Mouse (Mus musculus) limb, embryonic 14.5 days (tissue): ENCODE results near the gene Garnl3. TPM values are rescaled to one million over a fixed set of nuclear protein-coding genes. Genes with fewer than 3 reads are reported as not detected.

Source experiments
- ATAC-seq: fragments of 200-750 bp; cut with Nextera tagmentation; 2 replicates; pipeline ENCODE4 v1.8.0; 2017; ENCODE audit warnings: low read depth, moderate number of reproducible peaks, moderate TSS enrichment; ENCODE audit not compliant: low FRiP score
- DNase-seq: peaks from one replicate; pipeline ENCODE4 v3.0.0-alpha.2; 2015; ENCODE audit warnings: low spot score
- H3K27ac ChIP-seq: fragments of 300-500 bp; sonication (generic); replicated peaks from 2 replicates; pipeline ENCODE4 v1.5.1; 2014; ENCODE audit warnings: low read depth, mild to moderate bottlenecking, low read length, moderate library complexity, mixed read lengths
- H3K27me3 ChIP-seq: fragments of 300-500 bp; sonication (generic); 2 replicates; pipeline ENCODE4 v1.6.1; 2014; ENCODE audit warnings: low read length, mixed read lengths; ENCODE audit not compliant: control insufficient read depth, insufficient read depth
- H3K36me3 ChIP-seq: fragments of 300-500 bp; sonication (generic); 2 replicates; pipeline ENCODE4 v1.6.1; 2014; ENCODE audit warnings: mild to moderate bottlenecking, low read length, moderate library complexity, mixed read lengths; ENCODE audit not compliant: control insufficient read depth, insufficient read depth
- H3K4me1 ChIP-seq: fragments of 300-500 bp; sonication (generic); 2 replicates; pipeline ENCODE4 v1.6.1; 2014; ENCODE audit warnings: antibody characterized with exemption, low read length, mixed read lengths; ENCODE audit not compliant: control insufficient read depth, insufficient read depth
- H3K4me2 ChIP-seq: fragments of 300-500 bp; sonication (generic); replicated peaks from 2 replicates; pipeline ENCODE4 v1.6.1; 2014; ENCODE audit warnings: low read depth, mild to moderate bottlenecking, low read length, moderate library complexity; ENCODE audit not compliant: severe bottlenecking
- H3K4me3 ChIP-seq: fragments of 300-500 bp; sonication (generic); replicated peaks from 2 replicates; pipeline ENCODE4 v1.5.1; 2014; ENCODE audit warnings: low read length
- H3K9ac ChIP-seq: fragments of 300-500 bp; sonication (generic); 2 replicates; pipeline ENCODE4 v1.6.1; 2014; ENCODE audit warnings: mild to moderate bottlenecking, low read depth, low read length, moderate library complexity; ENCODE audit not compliant: severe bottlenecking
- H3K9me3 ChIP-seq: fragments of 300-500 bp; sonication (generic); 2 replicates; pipeline ENCODE4 v1.6.1; 2016; ENCODE audit warnings: low read length; ENCODE audit not compliant: control insufficient read depth
- POLR2A ChIP-seq: fragments of 200-500 bp; IDR thresholded peaks from 2 replicates; pipeline ENCODE4 v1.8.0; 2012; ENCODE audit warnings: inconsistent platforms, mild to moderate bottlenecking, moderate library complexity, borderline replicate concordance; ENCODE audit not compliant: insufficient read depth, insufficient read length; ENCODE audit errors: extremely low read depth
- WGBS: fragments of 180-500 bp; shearing (Covaris S2); extraction: QIAGEN DNeasy Blood & Tissue Kit; methylation state at CpG from one replicate; pipeline ENCODE4 v1.1.7; 2014; 5-methylcytosine and 5-hydroxymethylcytosine counted together
- polyA plus RNA-seq, 2 experiments: library from polyadenylated mRNA; depleted of rRNA in 1 of 2; stranded (reverse) in 1 of 2; unstranded in 1 of 2; fragments of >200 nt; fragmentation: Nextera tagmentation in 1 of 2; extraction: Ambion mirVana in 1 of 2; gene quantifications; 2 replicates each; pipeline versions ENCODE4 v1.2.1 to v1.2.3; 2012 to 2014

Garnl3 gene
- polyA plus RNA-seq, 2 experiments: 9.6 to 10.1 TPM

DNA sequence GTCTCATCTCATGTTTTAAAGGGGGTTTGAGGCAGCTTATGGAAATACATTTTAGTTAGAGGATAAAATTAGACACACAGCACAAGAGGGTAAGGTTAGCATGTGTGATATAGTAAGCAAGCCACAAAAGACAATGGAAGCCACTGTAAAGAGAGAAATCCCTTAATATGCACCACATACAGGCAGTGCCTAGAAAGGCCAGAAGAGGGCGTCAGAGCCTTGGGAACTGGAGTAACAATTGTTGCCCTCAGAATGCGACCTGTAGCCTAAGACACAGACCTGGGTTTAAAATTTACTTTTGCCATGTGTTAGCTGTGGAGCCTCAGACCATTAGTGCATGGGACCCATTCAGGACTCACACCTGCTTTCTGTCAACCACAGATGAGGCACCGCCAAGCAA lies 54.2 kb downstream of the Garnl3 start:
- no peak overlapping the region for H3K27ac ChIP-seq
- H3K36me3 ChIP-seq: no peaks in the 10 kb centered on the region
- H3K27me3 ChIP-seq: no peaks in the 10 kb centered on the region
- H3K4me2 ChIP-seq: no peak overlapping the region
- no peak for TF ChIP-seq POLR2A
- DNase-seq (no peak), ATAC-seq (no peak)
- H3K4me1 ChIP-seq: no peaks in the 10 kb centered on the region; the same call in 1 of the 2 replicates
- no peak overlapping the region for H3K4me3 ChIP-seq
- no peaks in the 10 kb centered on the region for H3K9me3 ChIP-seq
- 33% methylated on average over 3 of the region's 3 CpGs for WGBS
- no peak overlapping the region for H3K9ac ChIP-seq

DNA sequence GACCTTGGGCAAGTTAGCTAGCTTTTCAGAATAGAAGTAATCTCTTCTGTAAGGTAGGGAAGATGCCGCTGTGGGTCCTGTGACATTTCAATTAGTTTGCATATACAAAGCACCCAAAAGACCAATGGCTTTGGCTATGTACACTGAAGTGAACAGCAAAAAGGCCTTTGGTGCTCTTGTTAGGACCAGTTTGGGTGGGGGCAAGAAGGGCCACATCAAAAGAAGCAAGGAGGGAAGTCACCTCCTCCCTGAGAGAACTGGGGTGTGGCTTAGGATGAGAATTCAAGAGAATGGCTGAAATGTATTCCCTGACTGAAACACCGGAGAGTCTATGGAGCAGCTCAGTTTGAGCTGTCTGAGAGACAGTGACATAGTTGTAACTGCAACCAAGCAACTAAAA lies 56.5 kb downstream of the Garnl3 start:
- Histone ChIP-seq H3K4me3 (no peak overlapping the region), H3K36me3 (no peaks in the 10 kb centered on the region), H3K9ac (no peak overlapping the region), H3K9me3 (no peaks in the 10 kb centered on the region), H3K27ac (no peak overlapping the region), H3K4me2 (no peak overlapping the region), H3K4me1 (no peaks in the 10 kb centered on the region; the same call in 1 of the 2 replicates), H3K27me3 (no peaks in the 10 kb centered on the region)
- TF ChIP-seq POLR2A: no peak
- DNase-seq (no peak), ATAC-seq (no peak)
- WGBS: 77% methylated on average over 2 of the region's 2 CpGs

DNA sequence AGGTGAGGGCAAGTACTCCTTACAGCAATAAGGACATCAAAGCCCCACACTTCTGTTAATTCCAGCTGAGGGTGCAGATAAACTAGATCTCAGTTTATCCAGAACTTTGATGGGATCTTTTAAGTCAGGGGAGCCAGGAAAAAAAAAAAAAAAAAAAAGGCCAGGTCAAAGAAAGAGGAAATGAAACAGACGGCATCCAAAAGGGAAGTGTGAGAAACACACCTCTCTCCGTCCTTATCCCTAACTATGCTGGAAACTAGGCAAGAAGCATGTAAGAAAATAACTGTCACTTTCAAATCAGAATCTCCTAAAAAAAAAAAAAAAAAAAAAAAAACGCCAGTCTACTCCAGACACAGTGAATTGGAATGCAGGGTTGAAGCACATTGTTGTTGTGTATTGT lies 57.3 kb downstream of the Garnl3 start:
- H3K4me1 ChIP-seq: no peaks in the 10 kb centered on the region; the same call in 1 of the 2 replicates
- H3K27ac ChIP-seq: no peak overlapping the region
- DNase-seq: no peak
- no peaks in the 10 kb centered on the region for H3K27me3 ChIP-seq
- 49% methylated on average over 3 of the region's 3 CpGs for WGBS
- no peak overlapping the region for H3K4me3 ChIP-seq
- ATAC-seq: no peak
- no peaks in the 10 kb centered on the region for H3K9me3 ChIP-seq
- no peak overlapping the region for H3K4me2 ChIP-seq
- TF ChIP-seq POLR2A: no peak
- H3K9ac ChIP-seq: no peak overlapping the region
- no peaks in the 10 kb centered on the region for H3K36me3 ChIP-seq

- no peaks in the 10 kb centered on the region for H3K36me3 ChIP-seq
- no peaks in the 10 kb centered on the region for H3K9me3 ChIP-seq
- H3K4me3 ChIP-seq: no peak overlapping the region
- no peak overlapping the region for H3K9ac ChIP-seq
- DNase-seq (no peak), ATAC-seq (no peak)
- H3K4me1 ChIP-seq: no peaks in the 10 kb centered on the region; the same call in 1 of the 2 replicates
- 48% methylated on average over 2 of the region's 2 CpGs for WGBS
- no peaks in the 10 kb centered on the region for H3K27me3 ChIP-seq
- TF ChIP-seq POLR2A: no peak
- no peak overlapping the region for H3K27ac ChIP-seq
- H3K4me2 ChIP-seq: no peak overlapping the region
Measured at GRCm38 (mm10) chr2:33072333-33072732, 59.1 kb downstream of the Garnl3 start.

GRCm38 (mm10) chr2:33065610-33066009 lies 65.8 kb downstream of the Garnl3 start:
- Histone ChIP-seq H3K27me3 (no peaks in the 10 kb centered on the region), H3K9ac (no peak overlapping the region), H3K27ac (no peak overlapping the region), H3K36me3 (no peaks in the 10 kb centered on the region), H3K9me3 (no peaks in the 10 kb centered on the region), H3K4me1 (no peaks in the 10 kb centered on the region), H3K4me3 (no peak overlapping the region), H3K4me2 (no peak overlapping the region)
- DNase-seq (no peak), ATAC-seq (no peak)
- WGBS: 52% methylated on average over 1 of the region's 1 CpGs
- no peak for TF ChIP-seq POLR2A

DNA sequence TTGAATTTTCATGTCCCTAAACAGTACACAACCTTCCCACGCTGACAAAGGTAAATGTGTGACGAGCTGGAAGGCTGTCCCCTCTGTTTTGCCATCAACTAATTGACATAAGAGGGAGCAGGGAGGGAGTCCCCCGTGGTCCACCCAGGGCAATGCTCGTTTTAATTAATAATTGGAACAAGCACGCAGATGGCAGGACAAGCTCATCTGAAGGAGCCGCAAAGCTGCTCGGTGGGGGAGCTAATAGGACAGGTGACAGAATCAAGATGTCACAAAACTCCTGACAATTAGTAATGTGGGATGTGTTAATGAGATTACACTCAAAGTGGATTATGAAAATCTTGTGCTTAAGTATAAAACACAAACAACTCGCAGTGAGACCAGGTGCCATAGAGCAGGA lies 68.7 kb downstream of the Garnl3 start:
- DNase-seq (no peak), ATAC-seq (no peak)
- Histone ChIP-seq H3K9ac (no peak overlapping the region), H3K4me2 (no peak overlapping the region), H3K4me3 (no peak overlapping the region), H3K9me3 (no peaks in the 10 kb centered on the region), H3K4me1 (no peaks in the 10 kb centered on the region), H3K27ac (no peak overlapping the region), H3K36me3 (no peaks in the 10 kb centered on the region), H3K27me3 (no peaks in the 10 kb centered on the region)
- TF ChIP-seq POLR2A: no peak
- WGBS: 47% methylated on average over 8 of the region's 8 CpGs
